Mouse (Mus musculus) hindbrain, embryonic 11.5 days (tissue): ENCODE data around the gene Sec61b. TPM values are rescaled to one million over a fixed set of nuclear protein-coding genes. Genes with fewer than 3 reads are reported as not detected.
A peak's percentile ranks its signal among the peaks of the same experiment; 100 is the strongest.

Source experiments
- ATAC-seq: fragments of 200-750 bp; cut with Nextera tagmentation; 2 replicates; pipeline ENCODE4 v1.8.0; 2017; ENCODE audit warnings: mild to moderate bottlenecking, moderate TSS enrichment, moderate library complexity; ENCODE audit not compliant: low FRiP score
- DNase-seq: peaks from one replicate; pipeline ENCODE4 v3.0.0-alpha.2; 2015; ENCODE audit warnings: low spot score
- H3K27ac ChIP-seq: fragments of 300-500 bp; sonication (generic); 2 replicates; pipeline ENCODE4 v1.5.1; 2014; ENCODE audit warnings: mild to moderate bottlenecking, low read depth, low read length
- H3K27me3 ChIP-seq: fragments of 300-500 bp; sonication (generic); 2 replicates; pipeline ENCODE4 v1.6.1; 2014; ENCODE audit warnings: mild to moderate bottlenecking, low read length, moderate library complexity, mixed read lengths; ENCODE audit not compliant: control insufficient read depth, insufficient read depth
- H3K36me3 ChIP-seq: fragments of 300-500 bp; sonication (generic); 2 replicates; pipeline ENCODE4 v1.6.1; 2014; ENCODE audit warnings: mild to moderate bottlenecking, low read length, moderate library complexity, mixed read lengths; ENCODE audit not compliant: control insufficient read depth, insufficient read depth
- H3K4me1 ChIP-seq: fragments of 300-500 bp; sonication (generic); replicated peaks from 2 replicates; pipeline ENCODE4 v1.6.1; 2014; ENCODE audit warnings: low read length, mixed read lengths; ENCODE audit not compliant: control insufficient read depth, insufficient read depth
- H3K4me2 ChIP-seq: fragments of 300-500 bp; sonication (generic); replicated peaks from 2 replicates; pipeline ENCODE4 v1.6.1; 2014; ENCODE audit warnings: mild to moderate bottlenecking, low read depth, low read length
- H3K4me3 ChIP-seq: fragments of 300-500 bp; sonication (generic); 2 replicates; pipeline ENCODE4 v1.5.1; 2014; ENCODE audit warnings: low read depth, low read length
- H3K9ac ChIP-seq: fragments of 300-500 bp; sonication (generic); 2 replicates; pipeline ENCODE4 v1.6.1; 2014; ENCODE audit warnings: low read depth, low read length
- H3K9me3 ChIP-seq: fragments of 300-500 bp; sonication (generic); 2 replicates; pipeline ENCODE4 v1.6.1; 2016; ENCODE audit warnings: low read length; ENCODE audit not compliant: control insufficient read depth
- WGBS: fragments of 180-500 bp; shearing (Covaris S2); extraction: QIAGEN DNeasy Blood & Tissue Kit; methylation state at CpG from one replicate; pipeline ENCODE4 v1.1.7; 2014; 5-methylcytosine and 5-hydroxymethylcytosine counted together
- polyA plus RNA-seq: library from polyadenylated mRNA; unstranded; fragments of >200 nt; fragmentation: Nextera tagmentation; extraction: Ambion mirVana; gene quantifications from 2 replicates; pipeline ENCODE4 v1.2.1, GENCODE M21; 2014

Sec61b gene
- polyA plus RNA-seq, 1 experiment from 2014 or later = 365 TPM

DNA sequence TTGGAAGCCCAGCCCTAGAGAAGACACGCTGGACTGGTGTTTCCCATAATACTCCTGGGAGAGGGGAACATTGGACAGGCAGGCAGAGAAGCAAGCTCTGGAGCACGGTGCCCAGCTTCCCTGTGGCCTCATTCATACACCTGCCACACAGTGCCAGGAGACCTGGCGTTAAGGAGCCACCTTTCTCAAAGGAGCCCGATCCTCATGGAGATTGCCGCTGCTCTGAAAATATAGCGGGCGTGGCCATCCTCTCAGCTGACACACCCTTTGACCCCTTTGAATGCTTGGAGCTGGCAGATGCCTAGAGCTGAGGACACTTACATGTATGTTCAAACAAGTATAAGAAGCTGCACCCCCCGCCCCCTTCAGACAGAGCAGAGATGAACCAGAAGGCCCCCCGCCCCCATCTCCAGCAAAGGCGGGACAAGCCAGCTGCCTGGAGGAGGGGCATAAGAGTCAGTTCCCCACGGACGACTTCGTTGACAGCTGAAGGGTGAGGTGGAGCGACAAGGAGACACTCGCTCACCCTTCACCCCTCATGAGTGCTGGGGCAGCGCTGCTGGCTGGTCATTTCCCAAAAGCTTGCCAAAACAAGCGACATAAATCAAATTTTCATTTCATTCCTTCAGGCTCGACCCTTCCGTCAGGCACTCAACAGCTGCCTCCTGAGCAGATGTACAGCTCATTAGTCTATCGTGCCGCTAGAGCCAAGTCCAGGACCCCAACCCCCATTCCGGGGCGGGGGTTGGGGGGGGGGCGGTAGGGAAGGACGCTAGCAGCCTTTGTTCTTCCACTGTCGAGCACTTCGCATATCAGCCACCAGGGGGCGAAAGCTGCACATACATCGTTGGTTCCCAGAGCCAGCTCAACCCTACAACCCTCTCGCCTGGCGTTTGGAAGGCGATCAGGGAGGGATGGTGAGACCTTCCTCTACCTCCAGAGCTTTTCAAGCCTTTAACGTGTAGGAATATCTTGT lies 36.8 kb upstream of the Sec61b start:
- DNase-seq = peak; percentile 98
- H3K4me2 ChIP-seq = peak overlapping the region; percentile 69
- peak overlapping the region; percentile 43 for H3K4me3 ChIP-seq
- H3K27ac ChIP-seq = peak overlapping the region; percentile 64; the same call in 1 of the 2 replicates
- H3K4me1 ChIP-seq = no peaks in the 10 kb centered on the region
- WGBS = 1% methylated on average over 33 of the region's 33 CpGs
- ATAC-seq = peak; percentile 84
- no peaks in the 10 kb centered on the region for H3K27me3 ChIP-seq
- no peaks in the 10 kb centered on the region for H3K9me3 ChIP-seq
- peak overlapping the region; percentile 61 for H3K9ac ChIP-seq
- no peaks in the 10 kb centered on the region for H3K36me3 ChIP-seq

DNA sequence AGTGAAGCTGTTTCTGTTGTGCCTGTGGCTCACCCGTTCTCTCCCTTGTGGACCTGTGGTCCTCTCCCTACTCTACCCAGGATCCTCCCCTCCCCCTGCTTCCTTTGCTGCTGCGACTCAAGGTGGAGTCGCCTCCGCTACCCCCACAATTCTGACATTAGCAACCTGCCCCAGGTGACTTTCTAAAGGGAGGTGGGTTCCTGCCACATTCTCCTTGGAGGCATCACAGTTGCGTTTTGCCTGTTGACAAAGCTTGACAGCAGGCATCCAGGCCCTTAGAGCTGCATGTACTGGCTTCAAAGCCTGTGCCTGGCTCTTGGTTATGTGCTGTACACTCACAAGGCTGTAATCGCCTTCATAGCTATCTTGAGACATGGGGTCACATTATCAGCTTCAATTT lies 35.5 kb upstream of the Sec61b start:
- no peak for DNase-seq

DNA sequence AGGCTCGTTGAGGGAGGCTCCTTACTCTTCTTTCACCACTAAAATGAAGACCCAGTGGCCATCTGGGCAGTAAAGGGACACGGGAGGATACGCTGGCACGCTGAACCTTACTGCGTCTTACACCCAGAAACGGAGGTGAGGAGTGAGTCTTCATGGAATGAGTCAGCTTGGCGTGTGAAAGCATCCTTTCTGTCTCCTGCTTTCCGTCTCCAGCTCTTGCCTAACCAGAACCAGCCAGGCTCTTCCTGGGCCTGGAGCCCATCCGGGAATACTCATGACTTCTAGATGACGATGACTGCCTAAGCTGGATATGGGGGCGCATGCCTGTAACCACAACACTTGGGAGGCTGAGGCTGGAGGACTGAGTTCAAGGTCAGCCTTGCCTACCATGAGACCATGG lies 33.5 kb upstream of the Sec61b start:
- Histone ChIP-seq H3K4me2 (no peak overlapping the region), H3K36me3 (no peaks in the 10 kb centered on the region), H3K4me1 (no peaks in the 10 kb centered on the region), H3K27me3 (no peaks in the 10 kb centered on the region), H3K27ac (no peak overlapping the region), H3K9me3 (no peaks in the 10 kb centered on the region), H3K4me3 (no peak overlapping the region), H3K9ac (no peak overlapping the region)
- ATAC-seq = no peak
- DNase-seq = no peak
- 90% methylated on average over 11 of the region's 11 CpGs for WGBS

More for the DNA sequence above, 35.5 kb upstream of the Sec61b start:
- Histone ChIP-seq H3K4me3 (no peak overlapping the region), H3K4me2 (no peak overlapping the region), H3K36me3 (no peaks in the 10 kb centered on the region), H3K9ac (no peak overlapping the region), H3K27ac (peak overlapping the region; percentile 36; the same call in 1 of the 2 replicates), H3K4me1 (no peaks in the 10 kb centered on the region), H3K9me3 (no peaks in the 10 kb centered on the region), H3K27me3 (no peaks in the 10 kb centered on the region)
- no peak for ATAC-seq
- WGBS = 77% methylated on average over 6 of the region's 6 CpGs

DNA sequence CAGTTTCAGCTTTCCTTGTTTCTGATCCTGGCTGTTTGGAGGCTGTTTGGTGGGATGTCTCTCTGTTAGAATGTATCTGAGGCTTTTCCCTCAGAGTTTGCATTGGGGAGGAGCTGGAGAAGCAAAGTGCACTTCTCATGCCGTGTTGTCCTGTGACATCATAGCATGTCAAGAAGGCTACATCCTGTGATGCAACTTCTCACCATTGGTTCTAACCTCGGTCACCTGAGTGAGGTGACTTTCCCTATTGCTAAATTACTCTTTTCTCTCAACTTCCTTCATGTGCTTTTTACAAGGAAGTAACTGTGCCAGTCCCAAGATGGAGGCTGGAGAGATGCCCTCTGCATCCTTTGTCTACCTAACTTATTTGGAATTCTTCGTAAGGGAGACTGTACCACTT lies 25.9 kb upstream of the Sec61b start:
- ATAC-seq (no peak), DNase-seq (no peak)
- no peaks in the 10 kb centered on the region for H3K27me3 ChIP-seq
- no peak overlapping the region for H3K27ac ChIP-seq
- no peaks in the 10 kb centered on the region for H3K36me3 ChIP-seq
- no peaks in the 10 kb centered on the region for H3K4me1 ChIP-seq
- H3K9ac ChIP-seq = no peak overlapping the region
- no peak overlapping the region for H3K4me3 ChIP-seq
- H3K9me3 ChIP-seq = no peaks in the 10 kb centered on the region
- H3K4me2 ChIP-seq = no peak overlapping the region
- 94% methylated on average over 3 of the region's 3 CpGs for WGBS

DNA sequence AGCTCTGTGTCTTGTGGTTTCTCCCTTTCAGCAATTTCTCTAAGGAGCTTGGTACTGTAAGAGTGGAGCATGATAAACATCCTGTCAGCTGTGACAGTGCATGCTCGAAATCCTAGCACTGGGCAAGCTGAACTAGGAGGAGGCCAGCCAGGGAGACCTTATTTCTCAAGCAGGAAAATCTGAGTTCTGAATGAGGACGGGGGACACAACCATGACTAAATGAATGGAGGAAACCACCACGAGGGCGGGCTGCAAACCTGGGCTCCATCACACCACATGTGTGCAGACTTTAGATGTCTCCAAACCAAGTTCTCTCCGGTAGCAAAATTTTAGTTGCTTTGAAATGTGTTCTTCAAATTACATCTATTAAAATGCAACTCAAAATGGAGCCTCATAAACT lies 25.3 kb upstream of the Sec61b start:
- Histone ChIP-seq H3K9ac (no peak overlapping the region), H3K27ac (no peak overlapping the region; the same call in 1 of the 2 replicates), H3K4me3 (no peak overlapping the region), H3K4me1 (no peaks in the 10 kb centered on the region), H3K36me3 (no peaks in the 10 kb centered on the region), H3K27me3 (no peaks in the 10 kb centered on the region), H3K9me3 (no peaks in the 10 kb centered on the region), H3K4me2 (no peak overlapping the region)
- ATAC-seq (no peak), DNase-seq (no peak)
- 51% methylated on average over 5 of the region's 5 CpGs for WGBS

DNA sequence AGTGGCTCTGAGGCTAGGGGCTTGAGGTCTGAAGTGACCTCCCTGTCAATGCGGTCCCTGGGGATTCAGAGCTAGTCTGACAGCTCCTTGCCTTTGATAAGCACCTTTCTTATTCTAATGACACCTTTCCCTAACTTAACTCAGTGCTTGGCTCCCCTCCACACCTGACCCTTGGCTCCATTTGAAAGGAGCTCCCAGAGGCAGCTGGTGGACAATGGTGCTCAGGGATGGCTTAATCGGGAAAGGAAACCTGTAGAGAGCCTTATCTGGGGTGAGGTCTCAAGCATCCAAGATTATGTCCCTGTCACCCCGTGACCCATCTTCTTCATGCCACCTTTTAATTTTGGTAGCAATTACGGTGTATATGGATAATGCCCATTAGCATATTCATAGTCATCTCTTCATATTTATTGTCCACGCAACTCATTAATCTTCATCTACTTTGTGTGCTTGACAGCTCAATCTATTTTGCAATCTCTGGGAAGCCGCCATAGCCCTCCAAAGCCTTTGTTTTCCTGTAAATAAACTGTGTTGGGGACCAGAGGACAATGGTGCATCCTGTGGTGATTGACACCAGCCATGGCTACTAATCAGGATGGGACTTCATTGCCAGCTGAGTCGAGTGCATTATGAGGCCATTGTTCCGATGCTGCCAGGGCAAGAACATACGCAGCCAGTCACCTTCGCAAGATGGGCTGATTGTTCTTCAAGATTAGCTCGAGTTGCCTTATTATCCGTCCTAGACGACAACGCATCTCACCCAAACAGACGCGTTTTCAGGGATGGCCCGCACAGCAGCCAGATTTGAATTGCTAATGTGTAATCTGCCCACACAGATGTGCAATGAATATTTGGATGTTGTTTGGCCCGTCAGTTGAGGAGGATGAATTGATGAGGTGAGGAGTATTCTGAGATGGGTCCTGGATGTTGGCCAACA lies 24.6 kb upstream of the Sec61b start:
- Histone ChIP-seq H3K27ac (peak overlapping the region; percentile 39; the same call in 1 of the 2 replicates), H3K27me3 (no peaks in the 10 kb centered on the region), H3K4me3 (no peak overlapping the region), H3K9ac (no peak overlapping the region), H3K9me3 (no peaks in the 10 kb centered on the region), H3K4me1 (no peaks in the 10 kb centered on the region), H3K36me3 (no peaks in the 10 kb centered on the region), H3K4me2 (0 out of 2 replicates have a peak overlapping the region, but pooled peaks have one; percentile 2)
- DNase-seq (peak; percentile 54), ATAC-seq (peak; percentile 94)
- 17% methylated on average over 18 of the region's 18 CpGs for WGBS

DNA sequence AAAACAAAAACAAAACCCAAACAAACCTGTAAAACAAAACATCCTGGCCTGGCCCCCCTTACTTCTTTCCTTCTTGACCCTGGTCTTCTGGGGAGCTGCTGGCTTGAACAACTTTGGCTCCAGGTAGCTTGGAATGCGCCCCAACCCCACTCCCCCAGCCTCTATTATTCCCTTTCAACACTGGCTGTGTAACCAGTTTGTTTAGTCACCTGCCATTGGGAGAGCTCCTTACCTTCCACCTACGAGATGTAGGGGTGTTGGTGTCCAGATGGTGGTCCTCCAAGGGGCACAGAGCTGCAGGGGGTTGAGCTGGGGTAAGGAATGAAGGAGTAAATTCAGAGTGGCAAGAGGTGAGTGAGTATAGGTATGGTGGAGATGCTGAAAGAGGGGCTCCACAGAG lies 7.3 kb upstream of the Sec61b start:
- Histone ChIP-seq H3K27me3 (no peaks in the 10 kb centered on the region), H3K4me1 (no peaks in the 10 kb centered on the region), H3K9ac (no peak overlapping the region), H3K9me3 (no peaks in the 10 kb centered on the region), H3K27ac (no peak overlapping the region), H3K4me3 (no peak overlapping the region), H3K36me3 (peaks cover 27% of the 10 kb centered on the region), H3K4me2 (no peak overlapping the region)
- DNase-seq (no peak), ATAC-seq (no peak)
- WGBS = 91% methylated on average over 2 of the region's 2 CpGs

DNA sequence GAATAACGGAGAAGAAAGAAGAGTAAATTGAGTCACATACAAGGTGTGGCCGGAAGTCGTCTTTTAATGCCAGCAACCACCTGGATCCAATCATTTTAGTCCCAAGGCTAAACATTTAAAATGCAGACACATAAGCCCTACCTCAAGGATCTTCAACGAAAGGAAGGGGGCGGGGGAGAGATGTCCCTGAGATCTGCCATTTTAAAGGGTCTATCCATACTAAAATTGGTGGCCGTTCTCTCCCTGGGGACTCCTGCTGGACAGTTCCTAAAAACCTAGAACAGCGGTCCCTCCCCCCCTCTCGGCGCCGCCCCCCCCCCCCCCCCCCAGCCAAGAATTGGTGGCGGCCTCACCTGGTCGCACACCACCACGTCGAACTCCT lies 881 bp upstream of the Sec61b start:
- Histone ChIP-seq H3K4me3 (peak overlapping the region; percentile 86), H3K36me3 (peaks cover 18% of the 10 kb centered on the region), H3K4me2 (peak overlapping the region; percentile 45), H3K27me3 (no peaks in the 10 kb centered on the region), H3K9ac (peak overlapping the region; percentile 90), H3K9me3 (no peaks in the 10 kb centered on the region), H3K4me1 (no peaks in the 10 kb centered on the region), H3K27ac (peak overlapping the region; percentile 97)
- ATAC-seq (no peak), DNase-seq (peak; percentile 46)
- 5% methylated on average over 11 of the region's 14 CpGs for WGBS
